Mouse (Mus musculus) bone marrow, adult 2 months (tissue): ENCODE measurements around the gene Chka.

Source experiments
- CTCF ChIP-seq: fragments of 200-500 bp; IDR thresholded peaks from 2 replicates; pipeline ENCODE4 v1.5.1; 2011; ENCODE audit warnings: low read length, control low read depth; ENCODE audit not compliant: control insufficient read depth, insufficient read depth
- POLR2A ChIP-seq: fragments of 200-500 bp; IDR thresholded peaks from 2 replicates; pipeline ENCODE4 v1.6.1; 2011; ENCODE audit warnings: low read depth, mild to moderate bottlenecking, control low read depth, low read length, borderline replicate concordance; ENCODE audit not compliant: control insufficient read depth

GRCm38 (mm10) chr19:3849251-3849650 lies 2.3 kb upstream of the Chka start:
- no peak for TF ChIP-seq CTCF
- no peak for TF ChIP-seq POLR2A
